9 mouse cellular contexts compared by ENCODE assay signal in genomic region chr12:119945589-119946310, GRCm38 (mm10). TPM values are rescaled to one million over a fixed set of nuclear protein-coding genes. Genes with fewer than 3 reads are reported as not detected.
DNase-seq lines count a peak whose midpoint lies in the region; ATAC-seq lines count a peak whose summit lies in the region.
"Had no signal": no experiment of that assay in that cellular context is flagged by ENCODE, and none has a peak within 500 bp of the region (broad histone marks: within the 10 kb centered on the region; RNA-seq: fewer than 3 reads in every experiment).

Tmem196 (plus strand) TSS chr12:119945822.

- no peaks in the 10 kb centered on the region for H3K9me3 ChIP-seq in kidney, embryonic 15.5 days (replicated peaks)
- H3K9me3 ChIP-seq in midbrain, embryonic 15.5 days = no peaks in the 10 kb centered on the region

- H3K9ac ChIP-seq in kidney, embryonic 15.5 days = peak within 1 kb of the TSS; percentile 32; the same call in 1 of the 2 replicates
- peak within 1 kb of the TSS; percentile 77 for H3K9ac ChIP-seq in midbrain, embryonic 15.5 days
- H3K9ac ChIP-seq: liver, embryonic 14.5 days had no signal

- H3K4me1 ChIP-seq in kidney, embryonic 15.5 days = peaks cover 11% of the 10 kb centered on the region
- peaks cover 5% of the 10 kb centered on the region for H3K4me1 ChIP-seq in midbrain, embryonic 15.5 days

- H3K4me3 ChIP-seq in kidney, embryonic 15.5 days (replicated peaks) = peak within 1 kb of the TSS; percentile 44
- peak within 1 kb of the TSS; percentile 75 for H3K4me3 ChIP-seq in midbrain, embryonic 15.5 days

- peaks cover 23% of the 10 kb centered on the region for H3K27me3 ChIP-seq in kidney, embryonic 15.5 days
- no peaks in the 10 kb centered on the region for H3K27me3 ChIP-seq in midbrain, embryonic 15.5 days (replicated peaks)

- ATAC-seq in kidney, embryonic 15.5 days (replicated peaks; ENCODE audit: low FRiP score) = peak; percentile 81
- ATAC-seq in midbrain, embryonic 15.5 days (replicated peaks) = peak; percentile 90

- DNase-seq in kidney, adult 18-20 months = no peak
- peak; percentile 14 to 30 for DNase-seq in cerebellum, postnatal 14 days
- DNase-seq in frontal cortex, postnatal 25 days (ENCODE audit: low spot score in 2 of 2) = peak; percentile 20 to 24
- DNase-seq in layer of hippocampus, postnatal 14 days (ENCODE audit: low spot score in 2 of 2) = peak; percentile 7 to 25
- DNase-seq in B cell, adult 2 months = no peak
- DNase-seq in ovary, adult 18-20 months (ENCODE audit: low spot score) = no peak

- H3K36me3 ChIP-seq in kidney, embryonic 15.5 days = no peaks in the 10 kb centered on the region
- H3K36me3 ChIP-seq in midbrain, embryonic 15.5 days (replicated peaks) = no peaks in the 10 kb centered on the region

- no peak within 1 kb of the TSS for H3K27ac ChIP-seq in kidney, embryonic 15.5 days
- H3K27ac ChIP-seq in midbrain, embryonic 15.5 days = peak within 1 kb of the TSS; percentile 73
- H3K27ac ChIP-seq: liver, embryonic 14.5 days had no signal

- WGBS in kidney, embryonic 15.5 days = 3% methylated on average over 25 of the region's 25 CpGs
- 3% methylated on average over 25 of the region's 25 CpGs for WGBS in midbrain, embryonic 15.5 days

- peak within 1 kb of the TSS; percentile 78 for H3K4me2 ChIP-seq in kidney, embryonic 15.5 days
- H3K4me2 ChIP-seq in midbrain, embryonic 15.5 days = peak within 1 kb of the TSS; percentile 88

RNA-seq across cellular contexts. Expression of gene Tmem196, which starts in this region (rescaled TPM):
- polyA plus RNA-seq in kidney, embryonic 15.5 days (2015; fragmentation: Nextera tagmentation; extraction: Ambion mirVana) = 0.80 and 1.6 TPM in 2 replicates
- total RNA-seq in layer of hippocampus, postnatal 14 days (2021) = 10 to 100 TPM; 10.8 TPM
- 12.5 and 16.5 TPM in 2 replicates for polyA plus RNA-seq in midbrain, embryonic 15.5 days (2015; fragmentation: Nextera tagmentation; extraction: Ambion mirVana)
- polyA plus RNA-seq: liver, embryonic 14.5 days had no signal

Comparison
In these comparisons a context has a peak if more than half of its experiments do, and no peak if none do; other contexts are left out.
1. DNase-seq: peak in cerebellum, postnatal 14 days (2 of 2), frontal cortex, postnatal 25 days (2 of 2) and layer of hippocampus, postnatal 14 days (2 of 2); none in kidney, adult 18-20 months (single experiment), B cell, adult 2 months (0 of 2) and ovary, adult 18-20 months (single experiment).